Mouse (Mus musculus) ES-E14 (cell line): ENCODE results near the gene Ahnak2. TPM values are rescaled to one million over a fixed set of nuclear protein-coding genes. Genes with fewer than 3 reads are reported as not detected.

Experiments
- DNase-seq: peaks from one replicate; pipeline ENCODE4 v3.0.0-alpha.2; 2013; ENCODE audit warnings: low read depth, low spot score
- H3K27ac ChIP-seq: 2 replicates; pipeline ENCODE4 v1.5.1; 2012; ENCODE audit warnings: low read depth, mild to moderate bottlenecking, low read length, moderate library complexity, mixed read lengths; ENCODE audit not compliant: poor library complexity, insufficient read depth, severe bottlenecking
- H3K36me3 ChIP-seq: 2 replicates; pipeline ENCODE4 v1.6.1; 2012; ENCODE audit warnings: mild to moderate bottlenecking, low read length, moderate library complexity, mixed read lengths; ENCODE audit not compliant: control insufficient read depth, poor library complexity, insufficient read depth, severe bottlenecking
- H3K4me1 ChIP-seq, 2 experiments: fragments of 150-350 bp in 1 of 2; sonication (generic) in 1 of 2; 2 replicates each; pipeline ENCODE4 v1.6.1; 2012; ENCODE audit warnings: low read length in 2 of 2, mild to moderate bottlenecking in 1 of 2, mixed read lengths in 1 of 2; ENCODE audit not compliant: control insufficient read depth in 2 of 2, insufficient read depth in 2 of 2, poor library complexity in 1 of 2
- H3K4me3 ChIP-seq, 2 experiments: fragments of 150-350 bp in 1 of 2; sonication (generic) in 1 of 2; 2 replicates each; pipeline ENCODE4 v1.5.1; 2012; ENCODE audit warnings: low read length in 2 of 2, low read depth in 1 of 2, mild to moderate bottlenecking in 1 of 2, mixed read lengths in 1 of 2; ENCODE audit not compliant: insufficient read depth in 1 of 2, poor library complexity in 1 of 2, severe bottlenecking in 1 of 2
- H3K9ac ChIP-seq: 2 replicates; pipeline ENCODE4 v1.6.1; 2012; ENCODE audit warnings: low read depth, mild to moderate bottlenecking, low read length, mixed read lengths; ENCODE audit not compliant: poor library complexity, insufficient read depth, severe bottlenecking
- H3K9me3 ChIP-seq: fragments of 150-350 bp; sonication (generic); 2 replicates; pipeline ENCODE4 v1.6.1; 2012; ENCODE audit warnings: low read depth, mild to moderate bottlenecking, low read length; ENCODE audit not compliant: control insufficient read depth, insufficient read depth
- CHD2 ChIP-seq: IDR thresholded peaks from 2 replicates; pipeline ENCODE4 v1.6.1; 2014; ENCODE audit warnings: mild to moderate bottlenecking, low read depth, low read length, inconsistent platforms
- HCFC1 ChIP-seq: IDR thresholded peaks from 2 replicates; pipeline ENCODE4 v1.6.1; 2012; ENCODE audit warnings: low read length, inconsistent platforms, borderline replicate concordance; ENCODE audit not compliant: insufficient read depth
- MAFK ChIP-seq: IDR thresholded peaks from 2 replicates; pipeline ENCODE4 v1.6.1; 2014; ENCODE audit warnings: mild to moderate bottlenecking, low read depth, low read length, inconsistent platforms; ENCODE audit not compliant: insufficient read depth
- ZC3H11A ChIP-seq: IDR thresholded peaks from 2 replicates; pipeline ENCODE4 v1.6.1; 2012; ENCODE audit warnings: low read depth, mild to moderate bottlenecking, inconsistent platforms, low read length, borderline replicate concordance
- ZNF384 ChIP-seq: IDR thresholded peaks from 2 replicates; pipeline ENCODE4 v1.6.1; 2012; ENCODE audit warnings: low read depth, low read length, inconsistent platforms
- in situ Hi-C, 2 experiments: fragments of 600-800 bp; cut with MboI; formaldehyde crosslinking; loops; one replicate each; pipeline ENCODE4 v1.15.1; 2025; ENCODE audit warnings: low sequenced_read_pairs in 2 of 2, inconsistent platforms in 1 of 2; ENCODE audit not compliant: unreplicated experiment in 2 of 2
- total RNA-seq: library from RNA; depleted of rRNA; stranded (reverse); fragments of 300-350 nt; gene quantifications from 2 replicates; pipeline ENCODE4 v1.2.3, GENCODE M21; 2012

The Ahnak2 gene
- total RNA-seq, 1 experiment = 22.8 TPM

GRCm38 (mm10) chr12:112791026-112791425 is 11.4 kb downstream of the Ahnak2 start:
- Histone ChIP-seq H3K4me3 (no peak overlapping the region), H3K9me3 (no peaks in the 10 kb centered on the region), H3K4me1 (peaks cover 4 to 29% of the 10 kb centered on the region in 2 experiments; a peak in 3 of 4 replicates), H3K27ac (no peak overlapping the region; the same call in 1 of the 2 replicates), H3K36me3 (no peaks in the 10 kb centered on the region; the same call in 1 of the 2 replicates), H3K9ac (no peak overlapping the region)
- in situ Hi-C loops = no loop called here
- TF ChIP-seq ZNF384 (no peak), MAFK (no peak), ZC3H11A (no peak), HCFC1 (no peak), CHD2 (no peak)
- DNase-seq = no peak

DNA sequence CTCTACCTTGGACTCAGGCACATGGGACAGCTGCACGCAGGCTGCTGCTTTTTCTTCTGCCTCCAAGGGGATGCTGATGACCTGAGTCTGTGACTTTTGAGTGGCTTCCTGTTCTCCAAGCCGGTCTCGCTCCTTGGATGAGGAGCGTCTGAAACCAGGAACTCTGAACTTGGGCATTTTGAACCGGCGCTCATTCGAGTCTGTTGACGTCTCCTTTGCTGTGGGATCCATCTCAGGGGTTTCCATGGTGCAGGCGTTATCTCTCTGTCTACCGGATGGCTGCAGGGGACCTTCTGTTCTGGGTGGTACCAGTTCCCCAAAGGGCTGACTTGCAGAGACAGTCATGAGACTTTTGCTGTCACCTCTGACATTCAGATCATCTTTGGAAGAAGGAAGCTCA is 28.0 kb downstream of the Ahnak2 start:
- in situ Hi-C loops = no loop called here
- H3K9me3 ChIP-seq = no peaks in the 10 kb centered on the region
- no peak overlapping the region for H3K4me3 ChIP-seq
- TF ChIP-seq CHD2 = no peak
- TF ChIP-seq HCFC1 = no peak
- TF ChIP-seq ZNF384 = no peak
- TF ChIP-seq MAFK = no peak
- TF ChIP-seq ZC3H11A = no peak
- no peaks in the 10 kb centered on the region for H3K4me1 ChIP-seq
- no peak overlapping the region for H3K9ac ChIP-seq
- DNase-seq = no peak
- no peak overlapping the region for H3K27ac ChIP-seq
- no peaks in the 10 kb centered on the region for H3K36me3 ChIP-seq

- TF ChIP-seq CHD2 (no peak), ZNF384 (no peak), MAFK (no peak), ZC3H11A (no peak), HCFC1 (no peak)
- Histone ChIP-seq H3K4me3 (no peak overlapping the region), H3K36me3 (no peaks in the 10 kb centered on the region), H3K27ac (no peak overlapping the region), H3K4me1 (no peaks in the 10 kb centered on the region), H3K9ac (no peak overlapping the region), H3K9me3 (no peaks in the 10 kb centered on the region)
- in situ Hi-C loops = no loop called here
- no peak for DNase-seq
Measured at GRCm38 (mm10) chr12:112774026-112774425, 28.4 kb downstream of the Ahnak2 start.

DNA sequence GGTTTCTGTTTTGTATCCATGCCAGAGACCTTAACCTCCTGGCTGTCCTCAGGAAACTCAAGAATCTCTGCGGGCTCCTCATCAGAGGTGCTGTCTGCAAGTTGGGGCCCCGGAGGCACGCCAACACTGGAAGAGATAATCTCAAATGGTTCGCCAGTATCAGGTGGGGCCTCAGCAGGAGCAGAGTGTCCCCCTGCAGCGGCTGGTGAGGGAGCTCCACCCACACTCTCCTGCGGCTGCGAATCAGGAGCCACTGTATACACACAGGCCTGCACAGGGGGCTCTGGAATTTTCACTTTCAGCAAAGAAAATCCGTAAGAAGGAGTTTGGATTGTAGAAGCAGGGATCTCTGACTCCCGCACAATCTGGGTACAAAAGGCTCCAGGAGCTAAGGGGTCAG is 29.1 kb downstream of the Ahnak2 start:
- H3K27ac ChIP-seq = no peak overlapping the region
- H3K4me3 ChIP-seq = no peak overlapping the region
- no peak for DNase-seq
- no peaks in the 10 kb centered on the region for H3K4me1 ChIP-seq
- no peaks in the 10 kb centered on the region for H3K9me3 ChIP-seq
- H3K9ac ChIP-seq = no peak overlapping the region
- in situ Hi-C loops = no loop called here
- no peak for TF ChIP-seq HCFC1
- no peak for TF ChIP-seq ZC3H11A
- no peaks in the 10 kb centered on the region for H3K36me3 ChIP-seq

GRCm38 (mm10) chr12:112772306-112772705 is 30.2 kb downstream of the Ahnak2 start:
- TF ChIP-seq CHD2 = no peak
- TF ChIP-seq ZNF384 = no peak
- no peak for TF ChIP-seq ZC3H11A
- TF ChIP-seq HCFC1 = no peak
- no peak for TF ChIP-seq MAFK
- no peaks in the 10 kb centered on the region for H3K9me3 ChIP-seq
- DNase-seq = no peak
- no peaks in the 10 kb centered on the region for H3K4me1 ChIP-seq
- no peak overlapping the region for H3K27ac ChIP-seq
- H3K4me3 ChIP-seq = no peak overlapping the region
- in situ Hi-C loops = no loop called here
- no peak overlapping the region for H3K9ac ChIP-seq
- H3K36me3 ChIP-seq = no peaks in the 10 kb centered on the region
